Mouse (Mus musculus) forebrain, embryonic 14.5 days (tissue): Measurements from ENCODE around the gene Rab40c. TPM values are rescaled to one million over a fixed set of nuclear protein-coding genes. Genes with fewer than 3 reads are reported as not detected.
"Not testable (repeated sequence)": the region's sequence is repeated elsewhere in the genome, so short reads cannot be mapped to it uniquely, and the experiment has no call there.

Source experiments
- ATAC-seq: fragments of 200-750 bp; cut with Nextera tagmentation; 2 replicates; pipeline ENCODE4 v1.8.0; 2017; ENCODE audit warnings: mild to moderate bottlenecking, moderate library complexity
- DNase-seq: peaks from one replicate; pipeline ENCODE4 v3.0.0-alpha.2; 2015; ENCODE audit warnings: low spot score
- H3K27ac ChIP-seq: fragments of 300-500 bp; sonication (generic); 2 replicates; pipeline ENCODE4 v1.5.1; 2014; ENCODE audit warnings: low read depth, mild to moderate bottlenecking, control low read depth, low read length, moderate library complexity
- H3K27me3 ChIP-seq: fragments of 300-500 bp; sonication (generic); replicated peaks from 2 replicates; pipeline ENCODE4 v1.6.1; 2014; ENCODE audit warnings: low read length, control low read depth, mixed read lengths; ENCODE audit not compliant: control insufficient read depth, insufficient read depth
- H3K36me3 ChIP-seq: fragments of 300-500 bp; sonication (generic); 2 replicates; pipeline ENCODE4 v1.6.1; 2014; ENCODE audit warnings: low read length, control low read depth; ENCODE audit not compliant: control insufficient read depth, insufficient read depth
- H3K4me1 ChIP-seq: fragments of 300-500 bp; sonication (generic); 2 replicates; pipeline ENCODE4 v1.6.1; 2014; ENCODE audit warnings: antibody characterized with exemption, low read length, control low read depth; ENCODE audit not compliant: control insufficient read depth, insufficient read depth
- H3K4me2 ChIP-seq: fragments of 300-500 bp; sonication (generic); 2 replicates; pipeline ENCODE4 v1.6.1; 2014; ENCODE audit warnings: mild to moderate bottlenecking, control low read depth, low read length
- H3K4me3 ChIP-seq: fragments of 300-500 bp; sonication (generic); 2 replicates; pipeline ENCODE4 v1.5.1; 2014; ENCODE audit warnings: low read depth, low read length, control low read depth
- H3K9ac ChIP-seq: fragments of 300-500 bp; sonication (generic); 2 replicates; pipeline ENCODE4 v1.6.1; 2014; ENCODE audit warnings: mild to moderate bottlenecking, low read length, control low read depth, moderate library complexity
- H3K9me3 ChIP-seq: fragments of 300-500 bp; sonication (generic); replicated peaks from 2 replicates; pipeline ENCODE4 v1.6.1; 2016; ENCODE audit warnings: low read length, control low read depth, mixed read lengths; ENCODE audit not compliant: control insufficient read depth
- WGBS: fragments of 180-500 bp; shearing (Covaris S2); extraction: QIAGEN DNeasy Blood & Tissue Kit; methylation state at CpG from one replicate; pipeline ENCODE4 v1.1.7; 2014; 5-methylcytosine and 5-hydroxymethylcytosine counted together
- polyA plus RNA-seq: library from polyadenylated mRNA; unstranded; fragments of >200 nt; fragmentation: Nextera tagmentation; extraction: Ambion mirVana; gene quantifications from 2 replicates; pipeline ENCODE4 v1.2.1, GENCODE M21; 2014

Gene Rab40c
- polyA plus RNA-seq, 1 experiment from 2014 or later = 31.6 TPM

GRCm38 (mm10) chr17:25875171-25876136 is 44.1 kb downstream of the Rab40c start:
- peaks cover 13% of the 10 kb centered on the region for H3K4me1 ChIP-seq
- under 1% methylated on average over 59 of the region's 59 CpGs for WGBS

GRCm38 (mm10) chr17:25874721-25875170 is 44.8 kb downstream of the Rab40c start, which contains the start of gene Mettl26:
Gene Mettl26, plus strand, starts transcription at chr17:25875074.
- peaks cover 17% of the 10 kb centered on the region for H3K36me3 ChIP-seq
- H3K4me3 ChIP-seq = peak within 1 kb of the TSS; percentile 77
- H3K27me3 ChIP-seq = no peaks in the 10 kb centered on the region
- no peaks in the 10 kb centered on the region for H3K9me3 ChIP-seq
- peak within 1 kb of the TSS; percentile 88 for H3K4me2 ChIP-seq
- peaks cover 13% of the 10 kb centered on the region for H3K4me1 ChIP-seq
- peak; percentile 97 for DNase-seq
- peak within 1 kb of the TSS; percentile 80 for H3K9ac ChIP-seq
- peak within 1 kb of the TSS; percentile 94 for H3K27ac ChIP-seq
- WGBS = under 1% methylated on average over 25 of the region's 25 CpGs
- peak; percentile 81 for ATAC-seq

More at GRCm38 (mm10) chr17:25875171-25876136, 44.1 kb downstream of the Rab40c start:
- DNase-seq (peak; percentile 93), ATAC-seq (peak; percentile 96)
- peak overlapping the region; percentile 80 for H3K9ac ChIP-seq
- H3K4me3 ChIP-seq = peak overlapping the region; percentile 77
- H3K4me2 ChIP-seq = peak overlapping the region; percentile 88
- H3K27me3 ChIP-seq = no peaks in the 10 kb centered on the region
- H3K36me3 ChIP-seq = peaks cover 17% of the 10 kb centered on the region
- no peaks in the 10 kb centered on the region for H3K9me3 ChIP-seq
- H3K27ac ChIP-seq = peak overlapping the region; percentile 94

GRCm38 (mm10) chr17:25874148-25874720 is 45.3 kb downstream of the Rab40c start:
- no peaks in the 10 kb centered on the region for H3K9me3 ChIP-seq
- H3K4me1 ChIP-seq = peaks cover 13% of the 10 kb centered on the region
- DNase-seq = no peak
- 6% methylated on average over 14 of the region's 14 CpGs for WGBS
- H3K4me2 ChIP-seq = peak overlapping the region; percentile 88
- peak overlapping the region; percentile 94 for H3K27ac ChIP-seq
- ATAC-seq = no peak
- H3K36me3 ChIP-seq = peaks cover 15% of the 10 kb centered on the region
- H3K4me3 ChIP-seq = peak overlapping the region; percentile 77
- H3K27me3 ChIP-seq = no peaks in the 10 kb centered on the region
- H3K9ac ChIP-seq = peak overlapping the region; percentile 80

- 86% methylated on average over 11 of the region's 11 CpGs for WGBS
- DNase-seq (no peak), ATAC-seq (no peak)
- Histone ChIP-seq H3K36me3 (peaks cover 9% of the 10 kb centered on the region), H3K9ac (no peak overlapping the region), H3K4me2 (peak overlapping the region; percentile 88), H3K4me3 (peak overlapping the region; percentile 77), H3K9me3 (no peaks in the 10 kb centered on the region), H3K27me3 (no peaks in the 10 kb centered on the region), H3K27ac (no peak overlapping the region), H3K4me1 (peaks cover 13% of the 10 kb centered on the region)
Observed at GRCm38 (mm10) chr17:25873405-25874147, 46.0 kb downstream of the Rab40c start.

DNA sequence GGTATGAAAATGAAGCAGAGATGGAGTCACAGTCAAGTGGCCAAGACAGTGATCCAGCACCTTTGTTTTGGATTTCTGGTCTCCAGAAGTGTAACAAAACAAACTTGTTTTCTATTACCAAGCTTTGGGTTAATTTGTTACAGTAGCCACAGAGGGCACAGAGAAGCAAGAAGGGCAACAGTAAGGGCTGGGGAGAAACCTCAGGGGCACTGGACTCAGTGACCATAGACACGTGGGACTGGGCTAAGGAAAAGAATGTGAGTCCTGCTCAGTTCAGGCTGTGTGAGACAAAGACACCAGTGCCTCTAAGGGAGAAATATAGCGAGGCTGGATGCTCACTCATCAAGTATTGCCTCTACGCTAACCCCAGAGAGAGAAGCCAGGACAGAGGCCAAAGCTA is 46.9 kb downstream of the Rab40c start:
- no peak overlapping the region for H3K4me2 ChIP-seq
- ATAC-seq = no peak
- WGBS = 86% methylated on average over 3 of the region's 3 CpGs

GRCm38 (mm10) chr17:25871566-25871965 is 48.0 kb downstream of the Rab40c start:
- not testable (repeated sequence) for H3K27me3 ChIP-seq, H3K4me3 ChIP-seq, H3K36me3 ChIP-seq, H3K9me3 ChIP-seq, H3K27ac ChIP-seq, DNase-seq, H3K9ac ChIP-seq, ATAC-seq, H3K4me2 ChIP-seq
- peaks cover 18% of the 10 kb centered on the region for H3K4me1 ChIP-seq

More for the DNA sequence above, 46.9 kb downstream of the Rab40c start:
- no peak for DNase-seq
- H3K4me3 ChIP-seq = no peak overlapping the region
- H3K9ac ChIP-seq = no peak overlapping the region
- peaks cover 16% of the 10 kb centered on the region for H3K4me1 ChIP-seq
- no peak overlapping the region for H3K27ac ChIP-seq
- no peaks in the 10 kb centered on the region; the same call in 1 of the 2 replicates for H3K36me3 ChIP-seq
- H3K9me3 ChIP-seq = no peaks in the 10 kb centered on the region
- no peaks in the 10 kb centered on the region for H3K27me3 ChIP-seq

- ATAC-seq = no peak
- 91% methylated on average over 2 of the region's 2 CpGs for WGBS
- H3K4me1 ChIP-seq = peaks cover 12% of the 10 kb centered on the region; the same call in 1 of the 2 replicates
Observed at GRCm38 (mm10) chr17:25869954-25870353, 49.6 kb downstream of the Rab40c start.

GRCm38 (mm10) chr17:25869498-25869897 is 50.0 kb downstream of the Rab40c start:
- H3K36me3 ChIP-seq = no peaks in the 10 kb centered on the region
- no peak overlapping the region for H3K27ac ChIP-seq
- H3K27me3 ChIP-seq = no peaks in the 10 kb centered on the region
- ATAC-seq = no peak
- 88% methylated on average over 8 of the region's 8 CpGs for WGBS
- DNase-seq = no peak
- no peaks in the 10 kb centered on the region for H3K9me3 ChIP-seq
- H3K4me1 ChIP-seq = peaks cover 12% of the 10 kb centered on the region; the same call in 1 of the 2 replicates
- no peak overlapping the region for H3K9ac ChIP-seq
- H3K4me3 ChIP-seq = no peak overlapping the region
- no peak overlapping the region for H3K4me2 ChIP-seq

More at GRCm38 (mm10) chr17:25869954-25870353, 49.6 kb downstream of the Rab40c start:
- no peak overlapping the region for H3K9ac ChIP-seq
- no peaks in the 10 kb centered on the region for H3K36me3 ChIP-seq
- no peak for DNase-seq
- H3K27ac ChIP-seq = no peak overlapping the region
- no peak overlapping the region for H3K4me3 ChIP-seq
- H3K9me3 ChIP-seq = no peaks in the 10 kb centered on the region
- no peaks in the 10 kb centered on the region for H3K27me3 ChIP-seq
- no peak overlapping the region for H3K4me2 ChIP-seq
